In genomic region chr5:137613076-137613475, GRCm38 (mm10) we compare ENCODE assay signal across 15 mouse cellular contexts. TPM values are rescaled to one million over a fixed set of nuclear protein-coding genes. Genes with fewer than 3 reads are reported as not detected.
DNase-seq lines count a peak whose midpoint lies in the region; ATAC-seq and TF ChIP-seq lines count a peak whose summit lies in the region.
"Had no signal": no experiment of that assay in that cellular context is flagged by ENCODE, and none has a peak within 500 bp of the region (broad histone marks: within the 10 kb centered on the region; RNA-seq: fewer than 3 reads in every experiment).

No protein-coding gene starts in this region.

- no peak overlapping the region for H3K4me3 ChIP-seq in heart, adult 2 months
- H3K4me3 ChIP-seq in midbrain, embryonic 11.5 days (ENCODE audit: low read depth, low read length) = no peak overlapping the region
- H3K4me3 ChIP-seq in midbrain, embryonic 14.5 days (replicated peaks; ENCODE audit: low read depth, low read length) = no peak overlapping the region
- H3K4me3 ChIP-seq in embryonic facial prominence, embryonic 12.5 days = no peak overlapping the region
- no peak overlapping the region for H3K4me3 ChIP-seq in limb, embryonic 15.5 days
- H3K4me3 ChIP-seq: erythroblast, embryonic 14.5 days had no signal

- 0 out of 2 replicates have a peak, but pooled peaks have one; percentile 15 for ATAC-seq in midbrain, embryonic 11.5 days (ENCODE audit: low FRiP score)
- ATAC-seq in midbrain, embryonic 14.5 days (ENCODE audit: low FRiP score, low TSS enrichment) = no peak
- no peak for ATAC-seq in embryonic facial prominence, embryonic 12.5 days (ENCODE audit: insufficient number of reproducible peaks, insufficient read depth, low FRiP score, low TSS enrichment)
- no peak for ATAC-seq in limb, embryonic 15.5 days (ENCODE audit: insufficient number of reproducible peaks, low FRiP score, low TSS enrichment, low read depth)

- H3K9ac ChIP-seq in heart, adult 2 months (ENCODE audit: low read depth, low read length) = no peak overlapping the region
- peak overlapping the region; percentile 3; the same call in 1 of the 2 replicates for H3K9ac ChIP-seq in midbrain, embryonic 11.5 days (ENCODE audit: low read length)
- no peak overlapping the region for H3K9ac ChIP-seq in midbrain, embryonic 14.5 days (replicated peaks; ENCODE audit: low read length)
- H3K9ac ChIP-seq in embryonic facial prominence, embryonic 12.5 days = no peak overlapping the region
- no peak overlapping the region for H3K9ac ChIP-seq in limb, embryonic 15.5 days
- H3K9ac ChIP-seq: hindbrain, embryonic 14.5 days had no signal

- TF ChIP-seq EP300 in heart, adult 2 months (IDR thresholded peaks at IDR 0.05; ENCODE audit: insufficient read depth, low read depth, low read length) = no peak

- peak; percentile 41 to 47 for DNase-seq in heart, adult 2 months
- DNase-seq in heart, postnatal 14 days = no peak
- DNase-seq in midbrain, embryonic 11.5 days (ENCODE audit: low spot score, missing footprints) = no peak
- DNase-seq in midbrain, embryonic 14.5 days = no peak
- no peak for DNase-seq in right cerebral cortex, adult 2 months (ENCODE audit: low spot score in 2 of 2)
- no peak for DNase-seq in spleen, adult 18-20 months
- DNase-seq: cerebellum, postnatal 10 days; left cerebral cortex, postnatal 4 days; lung, embryonic 14.5 days; thymus, postnatal 4 days had no signal

- no peak for TF ChIP-seq CTCF in heart, adult 2 months (IDR thresholded peaks at IDR 0.05)

- H3K36me3 ChIP-seq in heart, adult 2 months (ENCODE audit: control insufficient read depth, insufficient read depth, low read length) = no peaks in the 10 kb centered on the region
- no peaks in the 10 kb centered on the region for H3K36me3 ChIP-seq in midbrain, embryonic 11.5 days (ENCODE audit: control insufficient read depth, insufficient read depth, low read length)
- H3K36me3 ChIP-seq in midbrain, embryonic 14.5 days (ENCODE audit: control insufficient read depth, insufficient read depth, low read length) = no peaks in the 10 kb centered on the region
- H3K36me3 ChIP-seq in embryonic facial prominence, embryonic 12.5 days = no peaks in the 10 kb centered on the region
- H3K36me3 ChIP-seq in limb, embryonic 15.5 days = no peaks in the 10 kb centered on the region

- WGBS in heart, adult 2 months = 72% methylated on average over 5 of the region's 5 CpGs
- 69% methylated on average over 5 of the region's 5 CpGs for WGBS in midbrain, embryonic 11.5 days
- 66% methylated on average over 5 of the region's 5 CpGs for whole genome bisulfite sequencing in midbrain, embryonic 14.5 days
- WGBS in embryonic facial prominence, embryonic 12.5 days = 65% methylated on average over 5 of the region's 5 CpGs
- WGBS in limb, embryonic 15.5 days = 71% methylated on average over 5 of the region's 5 CpGs

- H3K9me3 ChIP-seq in midbrain, embryonic 11.5 days (ENCODE audit: control insufficient read depth, low read length) = no peaks in the 10 kb centered on the region
- H3K9me3 ChIP-seq in midbrain, embryonic 14.5 days (ENCODE audit: control insufficient read depth, low read length) = no peaks in the 10 kb centered on the region
- H3K9me3 ChIP-seq in embryonic facial prominence, embryonic 12.5 days = no peaks in the 10 kb centered on the region
- no peaks in the 10 kb centered on the region for H3K9me3 ChIP-seq in limb, embryonic 15.5 days

- TF ChIP-seq POLR2A in heart, adult 2 months (IDR thresholded peaks at IDR 0.05; ENCODE audit: insufficient read depth, low read depth, low read length) = 0 out of 2 replicates have a peak, but pooled peaks have one; percentile 31

- peak overlapping the region; percentile 20; the same call in 1 of the 2 replicates for H3K27ac ChIP-seq in heart, adult 2 months
- no peak overlapping the region; the same call in 1 of the 2 replicates for H3K27ac ChIP-seq in midbrain, embryonic 11.5 days (ENCODE audit: low read depth, low read length)
- no peak overlapping the region for H3K27ac ChIP-seq in midbrain, embryonic 14.5 days (replicated peaks; ENCODE audit: low read depth, low read length)
- H3K27ac ChIP-seq in embryonic facial prominence, embryonic 12.5 days = peak overlapping the region; percentile 98; the same call in 1 of the 2 replicates
- 0 out of 2 replicates have a peak overlapping the region, but pooled peaks have one; percentile 22 for H3K27ac ChIP-seq in limb, embryonic 15.5 days
- H3K27ac ChIP-seq: hindbrain, embryonic 14.5 days had no signal

- no peaks in the 10 kb centered on the region for H3K27me3 ChIP-seq in heart, adult 2 months (ENCODE audit: control insufficient read depth, insufficient read depth, low read length)
- H3K27me3 ChIP-seq in midbrain, embryonic 11.5 days (ENCODE audit: control insufficient read depth, insufficient read depth, low read length) = no peaks in the 10 kb centered on the region; the same call in 1 of the 2 replicates
- peaks cover 7% of the 10 kb centered on the region; the same call in 1 of the 2 replicates for H3K27me3 ChIP-seq in midbrain, embryonic 14.5 days (ENCODE audit: control insufficient read depth, insufficient read depth, low read length)
- H3K27me3 ChIP-seq in embryonic facial prominence, embryonic 12.5 days = no peaks in the 10 kb centered on the region
- no peaks in the 10 kb centered on the region for H3K27me3 ChIP-seq in limb, embryonic 15.5 days

- H3K79me2 ChIP-seq in heart, adult 2 months (replicated peaks; ENCODE audit: control insufficient read depth, insufficient read depth, low read length) = no peaks in the 10 kb centered on the region

- H3K4me2 ChIP-seq in midbrain, embryonic 11.5 days = no peak overlapping the region
- H3K4me2 ChIP-seq in midbrain, embryonic 14.5 days (ENCODE audit: low read length) = no peak overlapping the region
- H3K4me2 ChIP-seq in embryonic facial prominence, embryonic 12.5 days (replicated peaks) = no peak overlapping the region
- no peak overlapping the region for H3K4me2 ChIP-seq in limb, embryonic 15.5 days
- H3K4me2 ChIP-seq: hindbrain, embryonic 14.5 days; lung, embryonic 14.5 days had no signal

- intact Hi-C loops in heart, adult 2 months (cut with DNase I) = no loop called here
- intact Hi-C loops in heart, postnatal 14 days (cut with DNase I) = no loop called here

- H3K4me1 ChIP-seq in heart, adult 2 months (ENCODE audit: control insufficient read depth, insufficient read depth, low read length) = peaks cover 10% of the 10 kb centered on the region
- peaks cover 26% of the 10 kb centered on the region for H3K4me1 ChIP-seq in midbrain, embryonic 11.5 days (ENCODE audit: control insufficient read depth, insufficient read depth, low read length)
- H3K4me1 ChIP-seq in midbrain, embryonic 14.5 days (ENCODE audit: control insufficient read depth, insufficient read depth, low read length) = peaks cover 16% of the 10 kb centered on the region; the same call in 1 of the 2 replicates
- H3K4me1 ChIP-seq in embryonic facial prominence, embryonic 12.5 days = peaks cover 56% of the 10 kb centered on the region
- peaks cover 56% of the 10 kb centered on the region for H3K4me1 ChIP-seq in limb, embryonic 15.5 days

RNA-seq across cellular contexts. Expression of gene Pcolce, which starts 0.5 kb away (rescaled TPM):
- 10 to 100 TPM; 35.9 to 50.8 TPM for total RNA-seq in heart, adult 2 months (2021)
- polyA plus RNA-seq in heart, adult 2 months (2012; rRNA removed) = 87.0 and 109 TPM in 2 replicates
- total RNA-seq in heart, postnatal 14 days (2021) = 100 to 1,000 TPM; 101 to 107 TPM
- 58.8 and 61.4 TPM in 2 replicates for polyA plus RNA-seq in midbrain, embryonic 11.5 days (2014; fragmentation: Nextera tagmentation; extraction: Ambion mirVana)
- polyA plus RNA-seq in midbrain, embryonic 14.5 days (2014; fragmentation: Nextera tagmentation; extraction: Ambion mirVana) = 3.0 and 11.7 TPM in 2 replicates
- 124 and 128 TPM in 2 replicates for polyA plus RNA-seq in embryonic facial prominence, embryonic 12.5 days (2016; fragmentation: Nextera tagmentation; extraction: Ambion mirVana)
- polyA plus RNA-seq in limb, embryonic 15.5 days (2015; fragmentation: Nextera tagmentation; extraction: Ambion mirVana) = 303 and 362 TPM in 2 replicates

RNA-seq across cellular contexts. Expression of gene Mospd3, which starts 12.2 kb away (rescaled TPM):
- total RNA-seq in heart, adult 2 months (2021) = 10 to 100 TPM; 10.7 to 16.3 TPM
- 20.7 and 32.3 TPM in 2 replicates for polyA plus RNA-seq in heart, adult 2 months (2012; rRNA removed)
- total RNA-seq in heart, postnatal 14 days (2021) = 10 to 100 TPM; 22.0 to 22.3 TPM
- polyA plus RNA-seq in midbrain, embryonic 11.5 days (2014; fragmentation: Nextera tagmentation; extraction: Ambion mirVana) = 19.0 and 19.8 TPM in 2 replicates
- polyA plus RNA-seq in midbrain, embryonic 14.5 days (2014; fragmentation: Nextera tagmentation; extraction: Ambion mirVana) = 67.2 and 83.9 TPM in 2 replicates
- 28.4 and 28.7 TPM in 2 replicates for polyA plus RNA-seq in embryonic facial prominence, embryonic 12.5 days (2016; fragmentation: Nextera tagmentation; extraction: Ambion mirVana)
- polyA plus RNA-seq in limb, embryonic 15.5 days (2015; fragmentation: Nextera tagmentation; extraction: Ambion mirVana) = 40.6 and 41.8 TPM in 2 replicates

RNA-seq across cellular contexts. Expression of gene Fbxo24, which starts 15.7 kb away (rescaled TPM):
- total RNA-seq in heart, adult 2 months (2021) = under 1 TPM; 0.13 to 0.34 TPM
- polyA plus RNA-seq in heart, adult 2 months (2012; rRNA removed) = 0.29 and 0.35 TPM in 2 replicates
- total RNA-seq in heart, postnatal 14 days (2021) = under 1 TPM; 0.27 to 0.43 TPM
- 0.10 and 0.16 TPM in 2 replicates for polyA plus RNA-seq in midbrain, embryonic 11.5 days (2014; fragmentation: Nextera tagmentation; extraction: Ambion mirVana)
- polyA plus RNA-seq in midbrain, embryonic 14.5 days (2014; fragmentation: Nextera tagmentation; extraction: Ambion mirVana) = 0.09 and 0.18 TPM in 2 replicates
- 0.22 and 0.36 TPM in 2 replicates for polyA plus RNA-seq in embryonic facial prominence, embryonic 12.5 days (2016; fragmentation: Nextera tagmentation; extraction: Ambion mirVana)
- 0.09 TPM in 1 of 2 replicates, not detected in the other for polyA plus RNA-seq in limb, embryonic 15.5 days (2015; fragmentation: Nextera tagmentation; extraction: Ambion mirVana)
- total RNA-seq: gastrocnemius, postnatal 36 days had no signal
- polyA plus RNA-seq: erythroblast, embryonic 14.5 days; lung, embryonic 14.5 days had no signal

RNA-seq across cellular contexts. Expression of gene Lrch4, which starts 15.8 kb away (rescaled TPM):
- total RNA-seq in heart, adult 2 months (2021) = 10 to 100 TPM; 17.1 to 20.0 TPM
- polyA plus RNA-seq in heart, adult 2 months (2012; rRNA removed) = 24.8 and 29.1 TPM in 2 replicates
- 10 to 100 TPM; 22.6 to 23.0 TPM for total RNA-seq in heart, postnatal 14 days (2021)
- 27.3 and 28.3 TPM in 2 replicates for polyA plus RNA-seq in midbrain, embryonic 11.5 days (2014; fragmentation: Nextera tagmentation; extraction: Ambion mirVana)
- 18.1 and 21.9 TPM in 2 replicates for polyA plus RNA-seq in midbrain, embryonic 14.5 days (2014; fragmentation: Nextera tagmentation; extraction: Ambion mirVana)
- polyA plus RNA-seq in embryonic facial prominence, embryonic 12.5 days (2016; fragmentation: Nextera tagmentation; extraction: Ambion mirVana) = 30.8 and 34.0 TPM in 2 replicates
- 32.8 and 34.1 TPM in 2 replicates for polyA plus RNA-seq in limb, embryonic 15.5 days (2015; fragmentation: Nextera tagmentation; extraction: Ambion mirVana)

RNA-seq across cellular contexts. Expression of gene Gm20605, which starts 15.9 kb away (rescaled TPM):
- 1 to 10 TPM; 2.8 to 4.3 TPM for total RNA-seq in heart, adult 2 months (2021)
- 7.3 and 9.5 TPM in 2 replicates for polyA plus RNA-seq in heart, adult 2 months (2012; rRNA removed)
- 1 to 10 TPM; 6.6 to 8.5 TPM for total RNA-seq in heart, postnatal 14 days (2021)
- polyA plus RNA-seq in midbrain, embryonic 11.5 days (2014; fragmentation: Nextera tagmentation; extraction: Ambion mirVana) = 4.5 and 5.8 TPM in 2 replicates
- 4.4 and 6.0 TPM in 2 replicates for polyA plus RNA-seq in midbrain, embryonic 14.5 days (2014; fragmentation: Nextera tagmentation; extraction: Ambion mirVana)
- polyA plus RNA-seq in embryonic facial prominence, embryonic 12.5 days (2016; fragmentation: Nextera tagmentation; extraction: Ambion mirVana) = 9.2 and 11.8 TPM in 2 replicates
- polyA plus RNA-seq in limb, embryonic 15.5 days (2015; fragmentation: Nextera tagmentation; extraction: Ambion mirVana) = 8.0 and 8.5 TPM in 2 replicates

Comparison
In these comparisons a context has a peak if more than half of its experiments do, and no peak if none do; other contexts are left out.
1. DNase-seq: peak in heart, adult 2 months (2 of 2); none in heart, postnatal 14 days (0 of 2), midbrain, embryonic 11.5 days (single experiment), midbrain, embryonic 14.5 days (single experiment), right cerebral cortex, adult 2 months (0 of 2) and spleen, adult 18-20 months (0 of 2).
2. H3K27ac ChIP-seq: peak in heart, adult 2 months (single experiment), embryonic facial prominence, embryonic 12.5 days (single experiment) and limb, embryonic 15.5 days (single experiment); none in midbrain, embryonic 11.5 days (single experiment) and midbrain, embryonic 14.5 days (single experiment).